Mouse (Mus musculus) ovary, postnatal 36 days (tissue): ENCODE data around the gene Ppp1r12c.
"Not testable (repeated sequence)": the region's sequence is repeated elsewhere in the genome, so short reads cannot be mapped to it uniquely, and the experiment has no call there.

Source experiments
- DNase-seq: peaks from one replicate; pipeline ENCODE4 v3.0.0; 2022; ENCODE audit warnings: low spot score, mixed read lengths

Ppp1r12c gene

DNA sequence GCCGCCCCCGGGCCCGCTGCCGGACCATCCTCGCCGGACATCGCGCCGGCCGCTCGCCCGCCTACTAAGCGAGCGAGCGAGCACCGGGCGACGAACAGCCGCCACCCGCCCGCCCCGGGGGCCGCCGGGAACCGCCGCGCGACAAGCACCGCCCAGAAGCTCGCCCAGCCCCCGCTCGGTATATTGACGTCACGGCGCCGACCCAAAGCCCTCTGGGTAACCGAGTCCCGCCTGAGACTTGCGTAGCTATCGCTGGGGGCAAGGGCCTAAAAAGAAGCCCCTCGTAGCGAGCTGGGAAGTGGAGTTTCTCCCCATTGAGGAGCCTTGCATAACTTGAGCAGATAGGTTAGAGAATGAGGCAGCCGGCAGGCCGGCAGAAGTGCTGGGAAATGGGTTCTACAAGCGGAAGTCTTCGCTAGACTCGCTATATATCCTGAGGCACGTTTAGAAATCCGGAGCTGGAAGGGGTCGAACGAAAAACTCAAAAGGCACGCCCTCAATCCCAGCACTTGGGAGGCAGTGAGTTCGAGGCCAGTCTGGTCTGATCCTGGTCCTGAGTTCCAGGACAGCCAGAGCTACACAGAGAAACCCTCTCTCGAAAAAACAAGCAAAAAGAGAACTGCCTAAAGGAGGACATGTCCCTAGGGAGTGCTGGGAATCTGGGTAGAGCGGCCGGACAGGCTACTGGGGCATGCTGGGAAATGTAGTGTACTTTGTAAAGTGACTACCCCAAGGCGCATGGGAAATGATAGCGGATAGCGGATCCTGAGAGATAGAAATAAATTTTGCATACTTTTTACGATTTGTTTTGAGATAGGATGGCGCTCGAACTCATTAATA lies at the start of gene Ppp1r12c:
Gene Ppp1r12c (minus strand): TSS at position 123 of the 840 bp plus-strand sequence.
- peak; percentile 95 for DNase-seq

DNA sequence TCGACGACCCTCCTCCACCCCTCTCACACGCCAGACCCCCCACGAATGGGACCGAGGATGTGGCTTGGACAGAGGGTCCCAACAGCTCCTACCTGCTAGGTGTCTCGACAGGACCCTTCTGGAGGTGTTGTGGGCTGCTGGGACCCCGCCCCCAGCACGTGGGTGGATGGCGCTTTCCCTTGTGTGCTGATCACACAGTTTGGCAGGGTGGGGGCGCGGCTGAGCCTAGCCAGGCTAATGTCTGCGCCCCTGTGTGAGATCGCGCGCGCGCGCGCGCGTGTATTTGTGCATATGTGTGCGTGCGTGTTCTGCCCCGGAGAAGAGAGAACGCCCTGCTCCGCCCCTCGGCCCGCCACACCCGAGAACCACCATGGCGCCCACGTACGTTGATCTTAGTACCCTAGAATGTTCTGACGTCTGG lies 45.8 kb upstream of the Ppp1r12c start, which contains the start of gene Syt5:
Gene Syt5 (minus strand): TSS at position 321 of the 421 bp plus-strand sequence.
- no peak for DNase-seq

GRCm38 (mm10) chr7:4546591-4547131 lies 45.2 kb upstream of the Ppp1r12c start:
- DNase-seq, result peak; percentile 64

DNA sequence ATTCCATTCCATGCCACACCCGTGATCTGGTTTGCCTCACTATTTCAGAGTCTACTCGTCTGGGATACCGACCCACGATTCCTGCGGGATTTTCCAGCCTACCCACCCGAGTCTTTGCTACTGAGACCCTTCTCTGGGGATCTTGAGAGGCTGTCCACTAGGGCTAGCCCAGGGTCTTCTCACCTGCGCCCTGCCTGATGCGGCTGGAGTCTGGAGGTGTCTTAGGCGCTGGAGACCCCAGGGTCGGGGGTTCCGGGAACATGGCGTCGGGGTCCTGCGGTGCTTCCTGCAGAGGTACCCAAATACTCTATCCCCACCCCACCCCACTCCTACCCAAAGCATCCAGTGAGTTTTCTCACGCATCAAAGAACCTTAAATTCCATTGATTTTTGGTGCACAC lies 44.6 kb upstream of the Ppp1r12c start:
- no peak for DNase-seq

GRCm38 (mm10) chr7:4542013-4542412 lies 40.5 kb upstream of the Ppp1r12c start:
- DNase-seq, result no peak

DNA sequence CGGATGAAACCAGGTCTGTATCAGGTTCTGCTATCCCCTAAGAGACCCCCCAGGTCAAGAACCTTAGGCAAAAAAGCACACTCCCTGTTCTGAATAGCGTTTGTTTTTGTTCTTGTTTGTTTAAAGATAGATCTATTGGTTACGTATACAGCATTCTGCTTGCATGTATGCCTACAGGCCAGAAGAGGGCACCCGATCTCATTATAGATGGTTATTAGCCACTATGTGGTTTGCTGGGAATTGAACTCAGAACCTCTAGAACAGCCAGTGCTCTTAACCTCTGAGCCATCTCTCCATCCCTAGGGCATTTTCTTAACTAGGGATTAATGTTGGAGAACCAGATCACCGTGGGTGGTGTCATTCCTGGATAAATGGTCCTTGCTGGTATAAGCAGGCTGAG lies 39.9 kb upstream of the Ppp1r12c start:
- no peak for DNase-seq

DNA sequence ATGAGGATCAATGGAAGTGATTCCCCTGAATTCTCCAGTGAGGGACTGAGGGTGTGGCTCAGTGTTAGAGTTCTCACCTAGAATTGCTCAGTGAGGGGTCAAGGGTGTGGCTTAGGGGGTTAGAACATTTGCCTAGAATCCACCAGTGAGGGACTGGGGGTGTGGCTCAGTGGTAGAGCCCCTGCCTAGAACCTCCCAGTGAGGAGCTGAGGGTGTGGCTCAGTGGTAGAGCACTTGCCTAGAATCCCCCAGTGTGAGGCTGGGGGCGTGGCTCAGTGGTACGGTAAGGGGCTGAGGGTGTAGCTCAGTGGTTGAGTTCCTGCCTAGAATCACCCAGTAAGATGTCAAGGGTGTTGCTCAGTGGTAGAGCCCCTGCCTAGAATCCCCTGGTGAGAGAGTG lies 37.5 kb upstream of the Ppp1r12c start:
- DNase-seq, result no peak

DNA sequence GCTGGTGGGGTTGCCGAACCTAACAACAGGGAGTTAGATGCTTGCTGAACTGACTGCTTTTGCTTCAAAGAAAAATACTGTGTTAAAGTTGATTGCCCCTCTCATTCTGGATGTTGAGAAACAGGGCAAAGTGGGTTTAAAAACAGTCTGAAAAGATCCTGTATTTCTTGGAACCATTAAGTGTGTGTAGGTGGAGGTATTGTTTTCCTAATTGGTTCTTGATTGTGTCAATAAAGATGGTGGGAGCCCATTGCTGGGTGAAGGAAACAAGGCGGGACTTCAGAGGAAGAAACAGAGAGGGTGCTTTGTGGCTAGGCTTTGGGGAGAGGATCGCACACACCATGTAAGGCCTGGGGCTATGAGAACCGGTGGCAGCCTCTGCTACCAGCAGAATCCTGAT lies 35.7 kb upstream of the Ppp1r12c start:
- DNase-seq, result no peak

GRCm38 (mm10) chr7:4536369-4536768 lies 34.9 kb upstream of the Ppp1r12c start:
- DNase-seq, result no peak

DNA sequence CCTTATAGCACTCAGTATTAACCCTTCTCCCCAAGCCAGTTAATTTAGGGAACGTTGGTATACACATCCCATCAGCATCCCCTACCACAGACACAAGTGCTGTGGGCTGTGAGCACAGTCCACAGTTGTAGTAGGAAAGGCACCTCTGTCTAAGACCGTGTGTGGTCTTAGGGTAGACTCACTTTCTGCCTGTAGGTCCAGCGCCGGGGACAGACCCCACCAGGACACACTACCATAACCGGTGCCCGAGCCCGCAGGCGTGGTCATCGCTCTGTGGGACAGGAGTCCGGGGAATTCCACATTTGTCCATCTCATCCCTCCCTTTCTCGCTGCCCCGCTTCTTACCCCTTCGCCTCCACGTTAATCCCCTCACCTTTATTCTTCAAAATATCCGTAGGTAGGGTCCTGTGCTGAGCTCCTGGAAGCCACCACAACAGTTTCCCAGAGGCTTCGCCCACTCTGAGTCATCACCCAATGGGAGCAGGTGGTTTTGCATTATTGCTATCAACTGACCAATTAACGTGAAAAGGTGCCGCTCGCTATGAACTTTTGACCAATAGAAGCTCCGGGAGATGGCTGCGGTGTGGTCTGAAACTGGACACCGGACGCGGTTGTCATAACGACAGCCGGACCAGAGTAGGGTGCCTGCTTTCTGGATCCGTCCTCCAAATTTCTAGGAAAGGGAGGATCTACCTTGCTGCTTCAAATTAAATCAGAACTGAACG lies 30.7 kb upstream of the Ppp1r12c start, which contains the start of gene Dnaaf3:
Gene Dnaaf3 (minus strand): TSS at position 449 of the 725 bp plus-strand sequence.
- DNase-seq, result peak; percentile 75

DNA sequence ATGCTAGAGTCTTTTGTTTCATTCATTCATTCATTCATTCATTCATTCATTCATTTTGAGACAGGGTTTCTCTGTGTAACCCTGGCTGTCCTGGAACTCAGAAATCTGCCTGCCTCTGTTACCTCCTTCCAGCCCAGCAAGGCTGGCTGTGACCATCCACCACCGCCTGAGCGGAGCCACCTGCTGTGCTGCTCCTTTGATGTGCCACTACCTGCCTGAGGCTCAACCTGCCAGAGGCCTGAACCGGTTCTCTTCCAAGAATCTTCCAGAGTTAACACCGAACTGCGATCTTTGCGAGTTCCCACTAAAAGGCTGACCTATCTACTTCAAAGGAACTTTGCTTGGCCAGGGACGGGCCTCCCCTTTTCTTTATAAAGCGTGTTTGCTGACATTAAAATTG lies 28.7 kb upstream of the Ppp1r12c start:
- not testable (repeated sequence) for DNase-seq

GRCm38 (mm10) chr7:4527302-4527689 lies 25.8 kb upstream of the Ppp1r12c start:
- DNase-seq, result no peak

- peak; percentile 83 for DNase-seq
Measured at GRCm38 (mm10) chr7:4526341-4527301, 25.1 kb upstream of the Ppp1r12c start.

DNA sequence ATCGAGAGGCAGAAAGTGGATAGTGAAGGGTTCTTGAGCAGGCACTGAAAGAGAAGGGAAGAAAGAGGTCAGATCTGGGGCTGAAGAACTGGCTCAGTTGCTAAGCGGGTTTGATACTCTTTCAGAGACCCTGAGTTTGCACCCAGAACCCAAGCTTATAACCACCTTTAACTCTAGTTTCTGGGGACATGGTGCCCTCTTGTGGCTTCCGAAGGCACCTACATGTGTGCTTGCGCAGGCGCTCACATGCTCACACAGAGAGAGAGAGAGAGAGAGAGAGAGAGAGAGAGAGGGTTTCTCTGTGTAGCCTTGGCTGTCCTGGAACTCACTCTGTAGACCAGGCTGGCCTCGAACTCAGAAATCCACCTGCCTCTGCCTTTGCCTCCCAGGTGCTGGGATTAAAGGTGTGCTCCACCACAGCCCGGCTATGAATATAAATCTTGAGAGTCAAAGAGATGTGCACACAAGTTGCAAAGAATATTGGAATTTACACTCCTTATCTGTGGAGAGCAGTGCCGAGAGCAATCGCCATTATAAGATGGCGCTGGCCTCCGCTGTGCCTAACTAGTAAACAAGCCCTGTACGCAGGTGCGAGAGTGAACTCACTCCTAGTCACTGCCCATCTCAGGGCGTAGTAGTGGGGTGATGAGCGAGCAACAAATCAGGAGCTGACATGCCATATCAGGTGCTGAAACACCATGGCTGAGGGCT lies 22.9 kb upstream of the Ppp1r12c start, which contains the start of gene Tnni3:
Gene Tnni3 (minus strand): TSS at position 18 of the 711 bp plus-strand sequence.
- DNase-seq, result not testable (repeated sequence)

DNA sequence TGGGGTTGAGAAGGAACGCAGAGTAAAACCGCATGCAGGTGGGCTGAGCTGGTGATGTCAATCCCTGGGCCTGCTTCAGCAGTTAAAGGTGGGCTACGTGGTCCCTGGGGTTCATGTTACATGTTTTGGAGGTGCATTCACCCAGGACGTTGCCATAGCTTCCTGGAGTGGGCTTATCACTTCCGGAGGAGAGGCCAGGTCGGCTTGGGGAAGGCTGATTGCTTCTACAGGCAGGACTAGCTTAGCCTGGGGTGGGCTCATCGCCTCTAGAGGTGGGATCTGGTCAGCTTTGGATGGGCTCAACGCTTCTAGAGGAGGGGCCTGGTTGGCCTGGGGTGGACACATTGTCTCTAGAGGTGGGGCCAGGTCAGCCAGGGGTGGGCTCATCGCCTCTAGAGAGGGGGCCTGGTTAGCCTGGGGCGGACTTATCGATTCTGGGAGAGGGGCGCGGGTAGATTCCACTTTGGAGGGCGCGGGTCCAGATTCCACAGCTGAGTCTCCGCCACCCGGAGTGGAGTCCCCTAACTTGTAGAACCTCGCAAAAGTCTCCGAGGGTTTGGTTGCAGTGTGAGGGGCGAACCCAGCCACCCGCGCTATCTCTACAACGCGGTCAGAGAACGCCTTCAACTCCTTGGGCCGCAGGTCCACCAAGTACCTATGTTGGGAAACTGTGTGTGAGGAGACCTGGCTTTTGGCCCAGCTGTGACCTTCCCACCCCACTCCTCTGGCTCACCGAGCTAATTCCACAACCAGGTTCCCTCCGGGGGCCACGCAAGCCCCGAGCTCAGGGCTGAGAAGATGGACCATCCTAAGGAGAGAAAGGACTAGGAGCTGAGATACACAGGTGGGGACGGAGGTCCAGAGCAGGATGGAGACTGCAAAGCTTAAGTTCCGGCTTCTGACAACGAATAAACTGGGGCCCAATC lies 22.0 kb upstream of the Ppp1r12c start:
- no peak for DNase-seq

- no peak for DNase-seq
Measured at GRCm38 (mm10) chr7:4522292-4522691, 20.8 kb upstream of the Ppp1r12c start.

DNA sequence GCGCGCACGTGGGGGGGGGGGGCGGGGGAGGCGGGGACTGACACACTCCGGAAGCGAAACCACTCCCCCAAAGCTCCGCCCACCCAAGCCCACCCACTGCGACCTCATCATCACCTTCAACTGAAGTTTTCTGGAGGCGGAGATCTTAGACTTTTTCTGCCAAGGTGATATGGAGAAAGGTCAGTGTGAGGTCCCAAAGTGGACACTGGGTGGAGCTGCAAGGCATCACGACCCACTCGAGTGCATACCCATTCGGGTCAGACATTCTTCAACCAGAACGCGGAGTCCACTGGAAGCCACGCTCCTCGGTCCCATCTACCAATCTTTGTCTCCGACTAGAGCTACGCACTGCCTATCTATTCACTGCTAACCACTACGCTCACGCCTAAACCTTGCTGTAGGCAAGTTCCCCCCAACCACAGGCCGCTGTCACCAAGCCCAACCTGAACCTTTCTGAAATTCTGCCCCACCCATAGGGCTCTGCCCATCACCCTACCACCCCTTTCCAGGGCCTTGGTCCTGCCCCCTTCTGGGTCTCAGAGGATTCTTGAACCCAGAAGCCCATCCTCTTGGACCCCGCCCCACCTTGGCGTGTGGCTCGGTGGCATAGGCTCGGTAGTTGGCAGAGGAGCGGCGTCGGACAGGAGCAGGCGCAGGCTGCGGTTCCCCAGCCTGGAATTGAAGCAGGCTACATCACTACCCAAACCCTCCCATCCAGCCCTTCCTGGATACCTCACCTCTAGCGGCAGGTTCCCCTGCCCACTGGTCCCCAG lies 19.9 kb upstream of the Ppp1r12c start:
- no peak for DNase-seq

GRCm38 (mm10) chr7:4518487-4518886 lies 17.0 kb upstream of the Ppp1r12c start:
- DNase-seq, result no peak
